Mouse (Mus musculus): Measurements from ENCODE around the gene 2900011O08Rik. TPM values are rescaled to one million over a fixed set of nuclear protein-coding genes. Genes with fewer than 3 reads are reported as not detected.

Gene 2900011O08Rik
- polyA plus RNA-seq, 1 experiment from 2014 or later = 5.2 TPM

- no peaks in the 10 kb centered on the region for H3K4me1 ChIP-seq
- H3K27ac ChIP-seq = no peak overlapping the region
- H3K36me3 ChIP-seq = no peaks in the 10 kb centered on the region
- H3K4me3 ChIP-seq = no peak overlapping the region
- H3K9me3 ChIP-seq (replicated peaks) = no peaks in the 10 kb centered on the region
- 92% methylated on average over 4 of the region's 4 CpGs for WGBS
- DNase-seq (ENCODE audit: low spot score) = no peak
- H3K27me3 ChIP-seq (ENCODE audit: low read depth, poor library complexity, severe bottlenecking) = no peaks in the 10 kb centered on the region
Observed at GRCm38 (mm10) chr16:14009966-14010365, 23.6 kb downstream of the 2900011O08Rik start.

- H3K4me1 ChIP-seq = no peaks in the 10 kb centered on the region
- no peaks in the 10 kb centered on the region for H3K9me3 ChIP-seq (replicated peaks)
- no peak overlapping the region for H3K27ac ChIP-seq
- no peaks in the 10 kb centered on the region for H3K27me3 ChIP-seq (ENCODE audit: low read depth, poor library complexity, severe bottlenecking)
- no peak overlapping the region for H3K4me3 ChIP-seq
- no peak for DNase-seq (ENCODE audit: low spot score)
- no peaks in the 10 kb centered on the region for H3K36me3 ChIP-seq
- WGBS = 88% methylated on average over 8 of the region's 8 CpGs
Observed at GRCm38 (mm10) chr16:14017306-14017705, 30.9 kb downstream of the 2900011O08Rik start.

GRCm38 (mm10) chr16:14021166-14021822, 34.9 kb downstream of the 2900011O08Rik start:
- DNase-seq (ENCODE audit: low spot score) = no peak

GRCm38 (mm10) chr16:14025091-14025990, 38.9 kb downstream of the 2900011O08Rik start:
- Histone ChIP-seq H3K4me3 (no peak overlapping the region), H3K27me3 (ENCODE audit: low read depth, poor library complexity, severe bottlenecking) (no peaks in the 10 kb centered on the region), H3K9me3 (replicated peaks) (no peaks in the 10 kb centered on the region), H3K27ac (no peak overlapping the region), H3K36me3 (no peaks in the 10 kb centered on the region), H3K4me1 (0 out of 2 replicates have a peak, but pooled peaks cover 3% of the 10 kb centered on the region)
- DNase-seq (ENCODE audit: low spot score) = no peak
- WGBS = 76% methylated on average over 2 of the region's 2 CpGs

More at GRCm38 (mm10) chr16:14021166-14021822, 34.9 kb downstream of the 2900011O08Rik start:
- Histone ChIP-seq H3K9me3 (replicated peaks) (no peaks in the 10 kb centered on the region), H3K4me1 (0 out of 2 replicates have a peak, but pooled peaks cover 3% of the 10 kb centered on the region), H3K36me3 (no peaks in the 10 kb centered on the region), H3K27me3 (ENCODE audit: low read depth, poor library complexity, severe bottlenecking) (no peaks in the 10 kb centered on the region), H3K4me3 (no peak overlapping the region), H3K27ac (no peak overlapping the region)
- WGBS = 85% methylated on average over 3 of the region's 3 CpGs

GRCm38 (mm10) chr16:14029072-14029471, 42.7 kb downstream of the 2900011O08Rik start:
- no peak overlapping the region for H3K27ac ChIP-seq
- no peaks in the 10 kb centered on the region for H3K27me3 ChIP-seq (ENCODE audit: low read depth, poor library complexity, severe bottlenecking)
- H3K9me3 ChIP-seq (replicated peaks) = no peaks in the 10 kb centered on the region
- H3K4me1 ChIP-seq = 0 out of 2 replicates have a peak, but pooled peaks cover 3% of the 10 kb centered on the region
- no peak overlapping the region for H3K4me3 ChIP-seq
- WGBS = 77% methylated on average over 2 of the region's 2 CpGs
- no peaks in the 10 kb centered on the region for H3K36me3 ChIP-seq
- DNase-seq (ENCODE audit: low spot score) = no peak

GRCm38 (mm10) chr16:14029851-14030250, 43.4 kb downstream of the 2900011O08Rik start:
- 0 out of 2 replicates have a peak, but pooled peaks cover under 1% of the 10 kb centered on the region for H3K4me1 ChIP-seq

GRCm38 (mm10) chr16:14030650-14031049, 44.2 kb downstream of the 2900011O08Rik start:
- Histone ChIP-seq H3K27me3 (ENCODE audit: low read depth, poor library complexity, severe bottlenecking) (no peaks in the 10 kb centered on the region), H3K4me1 (no peaks in the 10 kb centered on the region), H3K36me3 (no peaks in the 10 kb centered on the region), H3K4me3 (no peak overlapping the region), H3K9me3 (replicated peaks) (no peaks in the 10 kb centered on the region), H3K27ac (no peak overlapping the region)
- DNase-seq (ENCODE audit: low spot score) = no peak
- WGBS = 91% methylated on average over 4 of the region's 4 CpGs

More at GRCm38 (mm10) chr16:14029851-14030250, 43.4 kb downstream of the 2900011O08Rik start:
- DNase-seq (ENCODE audit: low spot score) = no peak
- H3K4me3 ChIP-seq = no peak overlapping the region
- H3K27me3 ChIP-seq (ENCODE audit: low read depth, poor library complexity, severe bottlenecking) = no peaks in the 10 kb centered on the region
- 84% methylated on average over 2 of the region's 2 CpGs for WGBS
- H3K27ac ChIP-seq = no peak overlapping the region
- H3K36me3 ChIP-seq = no peaks in the 10 kb centered on the region
- no peaks in the 10 kb centered on the region for H3K9me3 ChIP-seq (replicated peaks)

GRCm38 (mm10) chr16:14033076-14033475, 46.7 kb downstream of the 2900011O08Rik start:
- no peak for DNase-seq (ENCODE audit: low spot score)
- WGBS = 79% methylated on average over 4 of the region's 4 CpGs
- Histone ChIP-seq H3K27me3 (ENCODE audit: low read depth, poor library complexity, severe bottlenecking) (no peaks in the 10 kb centered on the region), H3K27ac (no peak overlapping the region), H3K36me3 (no peaks in the 10 kb centered on the region), H3K4me3 (no peak overlapping the region), H3K4me1 (no peaks in the 10 kb centered on the region), H3K9me3 (replicated peaks) (no peaks in the 10 kb centered on the region)

- Histone ChIP-seq H3K36me3 (no peaks in the 10 kb centered on the region), H3K9me3 (replicated peaks) (no peaks in the 10 kb centered on the region)
- 85% methylated on average over 2 of the region's 2 CpGs for WGBS
Observed at GRCm38 (mm10) chr16:14042421-14042820, 56.0 kb downstream of the 2900011O08Rik start.

GRCm38 (mm10) chr16:14044695-14045094, 58.3 kb downstream of the 2900011O08Rik start:
- no peaks in the 10 kb centered on the region for H3K27me3 ChIP-seq (ENCODE audit: low read depth, poor library complexity, severe bottlenecking)
- H3K9me3 ChIP-seq (replicated peaks) = no peaks in the 10 kb centered on the region
- no peak overlapping the region for H3K27ac ChIP-seq
- 89% methylated on average over 8 of the region's 8 CpGs for WGBS
- H3K36me3 ChIP-seq = no peaks in the 10 kb centered on the region
- DNase-seq (ENCODE audit: low spot score) = no peak
- H3K4me1 ChIP-seq = no peaks in the 10 kb centered on the region
- H3K4me3 ChIP-seq = no peak overlapping the region

More at GRCm38 (mm10) chr16:14042421-14042820, 56.0 kb downstream of the 2900011O08Rik start:
- Histone ChIP-seq H3K27me3 (ENCODE audit: low read depth, poor library complexity, severe bottlenecking) (no peaks in the 10 kb centered on the region), H3K4me3 (no peak overlapping the region), H3K4me1 (no peaks in the 10 kb centered on the region), H3K27ac (no peak overlapping the region)
- no peak for DNase-seq (ENCODE audit: low spot score)

- H3K4me3 ChIP-seq = no peak overlapping the region
- 90% methylated on average over 4 of the region's 4 CpGs for WGBS
- H3K36me3 ChIP-seq = no peaks in the 10 kb centered on the region
- H3K27ac ChIP-seq = no peak overlapping the region
- H3K4me1 ChIP-seq = no peaks in the 10 kb centered on the region
- no peak for DNase-seq (ENCODE audit: low spot score)
- H3K27me3 ChIP-seq (ENCODE audit: low read depth, poor library complexity, severe bottlenecking) = no peaks in the 10 kb centered on the region
- H3K9me3 ChIP-seq (replicated peaks) = no peaks in the 10 kb centered on the region
Observed at GRCm38 (mm10) chr16:14046224-14046756, 59.9 kb downstream of the 2900011O08Rik start.

GRCm38 (mm10) chr16:14052221-14052620, 65.8 kb downstream of the 2900011O08Rik start:
- peak; percentile 20 for DNase-seq (ENCODE audit: low spot score)
- Histone ChIP-seq H3K27me3 (ENCODE audit: low read depth, poor library complexity, severe bottlenecking) (no peaks in the 10 kb centered on the region), H3K4me3 (no peak overlapping the region), H3K9me3 (replicated peaks) (no peaks in the 10 kb centered on the region), H3K27ac (no peak overlapping the region), H3K4me1 (no peaks in the 10 kb centered on the region), H3K36me3 (no peaks in the 10 kb centered on the region)
- 93% methylated on average over 2 of the region's 2 CpGs for WGBS

GRCm38 (mm10) chr16:14053116-14053515, 66.7 kb downstream of the 2900011O08Rik start:
- Histone ChIP-seq H3K27ac (no peak overlapping the region), H3K27me3 (ENCODE audit: low read depth, poor library complexity, severe bottlenecking) (no peaks in the 10 kb centered on the region), H3K36me3 (no peaks in the 10 kb centered on the region), H3K4me1 (peaks cover 2% of the 10 kb centered on the region), H3K4me3 (no peak overlapping the region), H3K9me3 (replicated peaks) (no peaks in the 10 kb centered on the region)
- DNase-seq (ENCODE audit: low spot score) = peak; percentile 16
- 85% methylated on average over 5 of the region's 5 CpGs for WGBS
